Mouse (Mus musculus) heart, embryonic 10.5 days (tissue): Measurements from ENCODE around the gene Abtb2. TPM values are rescaled to one million over a fixed set of nuclear protein-coding genes. Genes with fewer than 3 reads are reported as not detected.

ENCODE experiments used
- DNase-seq: peaks from one replicate; pipeline ENCODE4 v3.0.0-alpha.2; 2017; ENCODE audit warnings: low spot score
- H3K27ac ChIP-seq: fragments of 300-500 bp; sonication (generic); 2 replicates; pipeline ENCODE4 v1.5.1; 2016; ENCODE audit warnings: mild to moderate bottlenecking
- H3K27me3 ChIP-seq: fragments of 300-500 bp; sonication (generic); 2 replicates; pipeline ENCODE4 v1.6.1; 2016; ENCODE audit warnings: mild to moderate bottlenecking; ENCODE audit not compliant: poor library complexity, insufficient read depth, severe bottlenecking
- H3K36me3 ChIP-seq: fragments of 300-500 bp; sonication (generic); 2 replicates; pipeline ENCODE4 v1.6.1; 2016; ENCODE audit warnings: mild to moderate bottlenecking, moderate library complexity
- H3K4me1 ChIP-seq: fragments of 300-500 bp; sonication (generic); 2 replicates; pipeline ENCODE4 v1.6.1; 2016; ENCODE audit warnings: mild to moderate bottlenecking
- H3K4me3 ChIP-seq: fragments of 300-500 bp; sonication (generic); 2 replicates; pipeline ENCODE4 v1.5.1; 2016; ENCODE audit warnings: mild to moderate bottlenecking, moderate library complexity
- H3K9me3 ChIP-seq: fragments of 300-500 bp; sonication (generic); 2 replicates; pipeline ENCODE4 v1.6.1; 2016; ENCODE audit warnings: mild to moderate bottlenecking, moderate library complexity
- WGBS: fragments of 180-500 bp; shearing (Covaris S2); methylation state at CpG from one replicate; pipeline ENCODE4 v1.1.7; 2016; 5-methylcytosine and 5-hydroxymethylcytosine counted together
- polyA plus RNA-seq: library from polyadenylated mRNA; unstranded; fragments of >200 nt; fragmentation: Nextera tagmentation; extraction: Ambion mirVana; gene quantifications from 2 replicates; pipeline ENCODE4 v1.2.1, GENCODE M21; 2016

Gene Abtb2
- polyA plus RNA-seq, 1 experiment from 2014 or later, result 19.0 TPM

DNA sequence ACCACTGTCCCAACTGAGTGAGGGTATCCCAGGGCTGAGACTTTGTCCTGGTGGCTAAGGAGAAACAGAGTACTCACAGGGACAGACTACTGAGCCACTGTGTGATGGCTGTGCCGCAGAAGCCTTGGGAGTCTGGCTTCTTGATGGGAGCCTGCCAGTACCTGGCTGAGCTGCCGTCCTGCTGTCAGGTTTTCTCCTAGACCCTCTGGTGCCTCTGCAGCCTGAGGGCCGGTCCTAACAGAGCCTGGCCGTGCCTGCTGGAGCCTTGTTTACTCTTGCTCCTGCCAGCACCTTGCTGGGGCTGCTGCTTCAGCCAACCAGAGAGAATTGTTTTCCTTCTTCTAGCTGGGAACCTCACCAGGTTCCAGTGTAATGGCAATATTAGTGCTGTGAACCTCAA is 148.3 kb downstream of the Abtb2 start:
- no peak overlapping the region for H3K4me3 ChIP-seq
- peaks cover 82% of the 10 kb centered on the region for H3K36me3 ChIP-seq
- H3K27ac ChIP-seq, result no peak overlapping the region; the same call in 1 of the 2 replicates
- WGBS, result 70% methylated on average over 4 of the region's 4 CpGs
- H3K9me3 ChIP-seq, result no peaks in the 10 kb centered on the region
- H3K4me1 ChIP-seq, result peaks cover 30% of the 10 kb centered on the region
- DNase-seq, result no peak
- no peaks in the 10 kb centered on the region for H3K27me3 ChIP-seq

DNA sequence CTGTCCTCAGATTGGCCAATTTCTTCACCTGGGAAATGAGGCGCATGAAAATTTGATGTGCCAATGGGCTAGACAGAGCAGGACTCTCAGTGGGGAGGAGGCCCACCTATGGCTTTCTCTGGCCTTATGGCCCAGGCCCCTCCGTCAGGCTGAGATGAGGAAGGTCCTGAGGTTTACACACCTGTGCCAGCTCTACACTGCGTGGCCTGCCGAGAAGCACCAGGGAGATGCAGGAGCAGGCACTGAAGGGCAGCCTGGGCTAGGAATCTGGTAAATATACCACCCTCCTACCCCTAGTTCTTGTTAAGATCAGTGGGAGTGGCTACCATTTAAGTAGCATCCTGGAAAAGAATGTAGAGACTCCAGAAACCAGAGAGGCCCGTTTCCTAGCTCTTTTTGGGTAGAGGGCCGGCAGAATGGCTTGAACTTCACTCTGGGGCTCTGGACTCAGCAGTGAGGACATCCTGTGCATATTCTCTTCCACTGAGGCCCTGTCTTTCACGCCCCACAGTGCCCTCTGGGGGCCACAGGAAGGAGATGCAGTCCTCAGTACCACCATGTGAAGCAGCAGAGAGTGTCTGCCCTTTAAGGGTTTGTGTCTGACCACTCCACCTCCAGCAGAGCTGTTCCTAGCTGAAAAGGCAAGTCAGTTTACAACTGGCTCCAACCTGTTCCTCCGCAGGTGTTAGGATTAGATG is 152.6 kb downstream of the Abtb2 start:
- peak; percentile 90 for DNase-seq
- H3K4me1 ChIP-seq, result peaks cover 23% of the 10 kb centered on the region
- no peak overlapping the region for H3K27ac ChIP-seq
- 64% methylated on average over 8 of the region's 8 CpGs for WGBS
- H3K27me3 ChIP-seq, result no peaks in the 10 kb centered on the region
- H3K4me3 ChIP-seq, result no peak overlapping the region
- H3K9me3 ChIP-seq, result no peaks in the 10 kb centered on the region
- peaks cover 75% of the 10 kb centered on the region for H3K36me3 ChIP-seq

DNA sequence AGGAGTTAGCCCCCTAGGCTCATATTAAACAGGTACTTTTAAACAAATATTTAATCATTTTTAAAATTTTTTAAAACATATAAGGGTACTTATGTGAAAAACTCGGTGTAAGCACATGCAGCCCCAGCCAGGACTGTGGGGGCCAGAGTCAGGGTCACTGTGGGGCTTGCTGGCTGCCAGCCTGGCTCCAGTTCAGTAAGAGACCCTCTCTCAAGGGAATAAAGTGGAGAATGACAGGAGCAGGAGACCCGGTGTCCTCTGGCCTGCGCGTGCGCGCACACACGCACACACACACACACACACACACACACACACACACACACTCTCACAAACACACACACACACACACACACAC is 153.2 kb downstream of the Abtb2 start:
- no peaks in the 10 kb centered on the region for H3K9me3 ChIP-seq
- no peak overlapping the region for H3K4me3 ChIP-seq
- H3K27me3 ChIP-seq, result no peaks in the 10 kb centered on the region
- peaks cover 23% of the 10 kb centered on the region for H3K4me1 ChIP-seq
- H3K36me3 ChIP-seq, result peaks cover 77% of the 10 kb centered on the region
- H3K27ac ChIP-seq, result no peak overlapping the region
- no peak for DNase-seq
- WGBS, result 93% methylated on average over 7 of the region's 7 CpGs

DNA sequence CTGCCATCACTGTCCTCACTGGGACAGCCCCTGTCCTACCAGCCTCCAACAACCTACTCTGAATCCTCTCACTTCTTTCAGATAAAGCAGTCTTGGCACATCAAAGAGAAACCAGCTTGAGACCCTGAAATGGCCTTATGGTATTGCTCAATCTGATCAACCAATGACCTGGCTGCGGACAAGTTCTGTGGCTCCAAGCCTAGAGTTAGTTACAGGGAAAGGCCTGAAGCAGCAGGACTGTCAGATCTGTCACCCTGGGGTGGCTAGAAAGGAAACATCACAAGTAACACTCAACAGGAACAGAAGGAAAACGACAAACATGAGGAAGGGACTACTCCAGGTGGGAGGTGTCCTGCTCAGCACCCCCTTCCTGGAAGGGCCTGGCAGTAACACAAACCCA is 158.4 kb downstream of the Abtb2 start:
- no peak overlapping the region for H3K27ac ChIP-seq
- H3K27me3 ChIP-seq, result no peaks in the 10 kb centered on the region
- DNase-seq, result no peak
- H3K4me1 ChIP-seq, result no peaks in the 10 kb centered on the region
- 80% methylated on average over 2 of the region's 2 CpGs for WGBS
- H3K4me3 ChIP-seq, result no peak overlapping the region
- no peaks in the 10 kb centered on the region for H3K9me3 ChIP-seq
- H3K36me3 ChIP-seq, result peaks cover 92% of the 10 kb centered on the region

DNA sequence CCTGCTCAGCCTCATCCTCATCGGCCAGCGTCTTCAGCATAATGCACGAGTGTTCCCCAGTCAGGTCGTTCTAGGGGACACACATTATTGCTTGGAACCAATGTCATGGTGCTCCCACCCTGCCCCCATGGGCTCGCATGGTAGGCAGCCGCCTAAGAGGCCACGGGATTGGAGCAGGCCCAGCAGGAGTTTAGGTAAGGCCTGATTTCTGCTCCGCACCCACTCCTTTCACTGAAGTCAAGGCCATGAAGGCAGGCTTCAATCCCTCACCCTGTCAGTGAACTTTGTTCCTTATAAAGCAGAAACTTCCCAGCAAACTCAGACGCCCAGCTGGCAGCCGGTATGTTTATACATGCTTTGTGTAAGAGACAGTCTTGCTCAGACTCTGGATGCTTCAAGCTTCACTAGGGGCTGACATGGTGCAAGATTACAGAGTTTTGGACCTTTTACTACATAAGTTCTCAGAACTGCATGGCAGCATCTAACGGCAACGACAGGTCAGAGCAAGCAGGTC is 162.0 kb downstream of the Abtb2 start:
- WGBS, result 87% methylated on average over 12 of the region's 12 CpGs
- H3K9me3 ChIP-seq, result no peaks in the 10 kb centered on the region
- H3K4me3 ChIP-seq, result no peak overlapping the region
- peaks cover 96% of the 10 kb centered on the region for H3K36me3 ChIP-seq
- H3K27ac ChIP-seq, result no peak overlapping the region
- no peaks in the 10 kb centered on the region for H3K4me1 ChIP-seq
- H3K27me3 ChIP-seq, result no peaks in the 10 kb centered on the region
- DNase-seq, result no peak

DNA sequence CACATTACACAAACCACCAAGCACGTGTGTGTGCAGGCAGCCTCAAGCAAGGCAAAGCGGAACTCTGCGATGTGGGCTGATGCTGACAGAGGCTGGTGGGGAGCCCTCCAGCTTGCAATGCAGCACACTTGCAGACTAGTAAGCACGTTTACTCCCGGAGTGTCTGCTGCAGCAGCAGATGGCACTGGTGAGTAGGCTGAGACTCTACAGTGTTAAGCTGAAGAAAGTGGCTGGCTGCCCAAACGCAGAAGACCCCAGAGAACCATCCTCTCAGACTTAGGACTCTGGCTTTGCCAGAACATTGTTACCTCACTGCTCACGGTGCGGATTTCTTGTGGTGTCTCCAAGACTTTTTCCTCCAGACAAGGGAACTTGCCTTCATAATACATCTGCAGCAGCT is 164.9 kb downstream of the Abtb2 start:
- H3K4me3 ChIP-seq, result no peak overlapping the region
- no peaks in the 10 kb centered on the region for H3K9me3 ChIP-seq
- no peaks in the 10 kb centered on the region for H3K4me1 ChIP-seq
- 85% methylated on average over 8 of the region's 8 CpGs for WGBS
- H3K27me3 ChIP-seq, result no peaks in the 10 kb centered on the region
- no peak for DNase-seq
- H3K27ac ChIP-seq, result no peak overlapping the region
- peaks cover 94% of the 10 kb centered on the region for H3K36me3 ChIP-seq

DNA sequence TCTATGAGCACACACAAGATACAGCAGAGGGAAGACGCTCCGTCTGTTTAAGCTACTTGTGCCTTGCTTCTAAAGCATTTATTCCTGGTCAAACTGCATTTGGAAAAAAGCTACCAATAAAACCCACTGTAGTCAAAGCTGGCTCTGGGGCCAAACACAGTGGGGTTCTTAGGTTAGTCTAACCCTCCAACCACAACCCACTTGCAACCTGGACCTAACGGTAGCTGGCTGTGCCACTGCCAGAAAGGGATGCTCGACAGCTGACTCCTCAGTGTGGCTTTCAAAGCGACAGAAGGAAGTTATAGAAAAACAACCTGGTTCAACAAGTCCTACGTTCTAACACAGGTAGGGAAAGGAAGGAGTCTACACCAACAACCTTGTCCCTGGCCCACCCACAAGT is 165.3 kb downstream of the Abtb2 start:
- no peak overlapping the region for H3K27ac ChIP-seq
- H3K9me3 ChIP-seq, result no peaks in the 10 kb centered on the region
- H3K4me1 ChIP-seq, result no peaks in the 10 kb centered on the region
- no peak for DNase-seq
- no peak overlapping the region for H3K4me3 ChIP-seq
- no peaks in the 10 kb centered on the region for H3K27me3 ChIP-seq
- peaks cover 94% of the 10 kb centered on the region for H3K36me3 ChIP-seq
- WGBS, result 94% methylated on average over 6 of the region's 6 CpGs

DNA sequence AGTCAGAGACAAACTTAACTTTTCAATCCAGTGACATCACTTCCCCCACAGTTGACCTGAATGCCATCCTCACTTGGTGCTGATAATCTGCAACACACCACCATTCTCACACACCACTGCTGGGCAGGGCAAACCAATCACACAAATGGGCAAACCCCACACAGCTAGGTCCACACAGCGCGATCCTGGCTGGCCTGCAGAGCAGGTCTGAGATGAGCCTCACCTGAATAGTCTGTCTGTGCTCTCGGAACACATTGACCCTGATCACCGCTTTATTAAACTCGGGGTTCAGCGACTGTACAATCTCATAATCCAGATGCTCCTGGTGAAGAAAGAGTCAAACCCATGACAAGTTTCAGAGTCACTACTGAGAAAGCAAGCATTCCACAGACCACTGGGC is 176.7 kb downstream of the Abtb2 start:
- Histone ChIP-seq H3K9me3 (no peaks in the 10 kb centered on the region), H3K27me3 (no peaks in the 10 kb centered on the region), H3K36me3 (peaks cover 59% of the 10 kb centered on the region), H3K4me3 (no peak overlapping the region), H3K27ac (no peak overlapping the region), H3K4me1 (no peaks in the 10 kb centered on the region)
- WGBS, result 94% methylated on average over 6 of the region's 6 CpGs
- DNase-seq, result no peak

DNA sequence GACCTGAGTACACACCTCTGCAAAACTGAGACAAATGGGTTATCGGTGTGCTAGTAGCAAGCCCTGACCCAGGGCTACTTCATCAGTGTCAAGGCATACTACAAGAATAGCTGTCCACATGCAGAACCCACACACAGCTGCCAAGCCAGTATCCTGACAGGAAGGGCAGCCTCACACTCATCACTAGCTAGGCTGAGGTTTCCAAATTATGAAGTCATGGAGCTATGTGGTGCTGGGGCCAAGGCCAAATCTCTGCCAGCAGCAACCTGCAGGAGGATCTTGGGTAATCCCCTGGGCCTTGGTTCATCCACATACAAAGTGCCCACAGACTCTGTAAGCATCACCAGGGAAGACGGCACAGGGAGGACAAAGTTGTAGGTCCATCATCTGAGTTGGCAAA is 177.4 kb downstream of the Abtb2 start:
- Histone ChIP-seq H3K27ac (no peak overlapping the region), H3K4me1 (no peaks in the 10 kb centered on the region), H3K4me3 (no peak overlapping the region), H3K36me3 (peaks cover 64% of the 10 kb centered on the region), H3K27me3 (no peaks in the 10 kb centered on the region), H3K9me3 (no peaks in the 10 kb centered on the region)
- 97% methylated on average over 2 of the region's 2 CpGs for WGBS
- no peak for DNase-seq

DNA sequence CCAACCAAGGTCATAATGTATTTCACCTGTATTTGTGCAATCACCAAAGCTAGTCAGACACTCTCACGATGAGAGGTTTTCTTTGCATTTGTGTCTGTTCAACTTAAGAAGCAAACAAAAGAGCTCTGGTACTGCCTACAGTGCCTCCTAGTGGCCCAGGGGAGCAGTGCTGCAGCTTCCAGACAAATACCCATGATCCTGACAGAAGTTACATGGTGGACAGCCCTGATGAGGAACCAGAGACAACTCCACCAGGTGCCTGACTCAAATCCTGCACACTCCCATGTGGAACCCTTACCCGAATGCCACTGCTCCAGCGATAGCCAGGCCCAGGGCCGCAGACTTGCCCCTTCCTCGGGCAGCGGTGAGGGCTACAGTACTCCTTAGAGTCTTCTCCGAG is 177.9 kb downstream of the Abtb2 start:
- no peaks in the 10 kb centered on the region for H3K9me3 ChIP-seq
- 83% methylated on average over 7 of the region's 7 CpGs for WGBS

DNA sequence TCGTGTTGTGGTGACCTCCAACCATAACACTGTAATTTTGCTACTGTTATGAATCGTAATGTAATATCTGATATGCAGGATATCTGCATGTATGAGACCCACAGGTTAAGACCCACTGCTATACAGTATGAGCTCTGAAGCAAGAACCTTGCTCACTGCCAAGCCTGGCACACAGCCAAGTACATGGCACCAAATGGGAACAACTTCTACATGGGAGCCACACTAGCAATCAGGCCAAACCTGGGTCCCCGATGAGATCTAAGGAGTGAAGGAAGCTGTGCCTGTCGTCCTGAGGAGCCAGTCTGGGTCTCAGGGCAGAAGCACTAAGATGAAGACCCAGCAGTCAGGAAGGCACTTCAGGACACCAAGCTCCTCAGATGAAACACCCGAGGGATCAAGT is 179.4 kb downstream of the Abtb2 start:
- DNase-seq, result peak; percentile 65
- no peaks in the 10 kb centered on the region for H3K9me3 ChIP-seq
- no peaks in the 10 kb centered on the region for H3K27me3 ChIP-seq
- WGBS, result 88% methylated on average over 5 of the region's 5 CpGs
- H3K4me1 ChIP-seq, result no peaks in the 10 kb centered on the region
- no peak overlapping the region for H3K4me3 ChIP-seq
- H3K36me3 ChIP-seq, result peaks cover 65% of the 10 kb centered on the region
- no peak overlapping the region for H3K27ac ChIP-seq

More for the DNA sequence above, 177.9 kb downstream of the Abtb2 start:
- peaks cover 63% of the 10 kb centered on the region for H3K36me3 ChIP-seq
- no peak overlapping the region for H3K27ac ChIP-seq
- no peaks in the 10 kb centered on the region for H3K27me3 ChIP-seq
- DNase-seq, result no peak
- H3K4me3 ChIP-seq, result no peak overlapping the region
- H3K4me1 ChIP-seq, result no peaks in the 10 kb centered on the region

DNA sequence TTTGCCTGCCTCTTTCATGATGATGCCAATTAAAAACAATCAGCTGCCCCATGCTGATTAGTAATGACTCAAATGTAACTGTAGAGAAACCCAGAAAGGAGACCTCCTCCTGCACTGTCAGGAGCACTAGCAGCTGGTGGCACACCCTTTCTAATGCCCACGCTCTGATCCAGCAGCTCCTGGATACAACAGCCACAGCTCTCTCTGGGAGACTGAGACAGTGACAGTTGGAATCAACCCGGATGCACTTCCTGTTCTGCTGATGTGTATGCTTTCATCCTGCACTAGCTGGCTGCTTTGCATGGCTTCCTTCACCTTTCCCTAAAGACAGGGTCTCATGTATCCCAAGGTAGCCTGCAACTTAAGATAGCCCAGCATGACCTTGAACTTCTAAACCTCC is 180.0 kb downstream of the Abtb2 start:
- 83% methylated on average over 2 of the region's 2 CpGs for WGBS

DNA sequence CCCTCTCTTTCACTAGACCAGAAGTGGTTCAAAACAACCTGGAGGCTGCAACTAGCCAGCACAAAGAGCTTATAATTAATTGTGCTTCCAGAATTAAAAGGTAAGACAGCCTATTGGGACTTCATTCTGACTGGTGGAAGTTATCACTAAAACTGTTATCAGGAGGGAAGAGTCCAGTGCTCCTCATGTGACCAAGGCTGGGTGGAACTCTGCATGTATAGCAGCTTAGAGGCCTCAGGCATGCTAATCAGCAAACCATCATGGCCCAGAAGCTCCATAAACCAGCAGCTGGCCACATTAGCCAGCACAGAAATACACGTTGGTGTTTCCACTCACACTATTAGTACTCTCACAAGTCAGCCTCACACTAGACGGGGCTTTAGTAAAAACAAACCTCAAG is 180.7 kb downstream of the Abtb2 start:
- no peaks in the 10 kb centered on the region for H3K27me3 ChIP-seq
- no peak for DNase-seq
- no peaks in the 10 kb centered on the region for H3K9me3 ChIP-seq
- H3K4me3 ChIP-seq, result no peak overlapping the region
- H3K27ac ChIP-seq, result no peak overlapping the region
- 85% methylated on average over 2 of the region's 2 CpGs for WGBS
- peaks cover 77% of the 10 kb centered on the region for H3K36me3 ChIP-seq
- no peaks in the 10 kb centered on the region for H3K4me1 ChIP-seq

More for the DNA sequence above, 180.0 kb downstream of the Abtb2 start:
- H3K27ac ChIP-seq, result no peak overlapping the region
- peaks cover 70% of the 10 kb centered on the region for H3K36me3 ChIP-seq
- H3K4me1 ChIP-seq, result no peaks in the 10 kb centered on the region
- no peaks in the 10 kb centered on the region for H3K9me3 ChIP-seq
- peak; percentile 63 for DNase-seq
- no peaks in the 10 kb centered on the region for H3K27me3 ChIP-seq
- no peak overlapping the region for H3K4me3 ChIP-seq

DNA sequence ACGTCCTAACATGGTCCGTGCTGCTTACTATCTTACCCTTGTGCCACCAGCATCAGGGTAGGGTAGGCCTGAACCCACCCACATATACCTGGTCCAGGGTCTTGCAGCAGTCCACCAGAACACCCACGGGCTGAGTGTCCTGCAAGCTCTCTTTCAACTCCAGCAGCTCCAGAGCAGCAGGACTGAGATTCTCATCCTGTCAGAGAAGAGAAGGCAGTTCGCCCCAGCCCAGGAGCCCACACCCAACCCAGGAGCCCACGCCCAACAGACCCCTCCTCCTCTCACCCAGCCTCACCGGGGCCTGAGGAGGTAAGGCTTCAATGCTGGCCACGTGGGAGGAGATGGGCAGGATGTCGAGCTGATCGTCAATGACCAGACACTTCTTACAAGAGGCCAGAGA is 181.8 kb downstream of the Abtb2 start:
- peaks cover 77% of the 10 kb centered on the region for H3K36me3 ChIP-seq
- no peaks in the 10 kb centered on the region for H3K4me1 ChIP-seq
- no peaks in the 10 kb centered on the region for H3K9me3 ChIP-seq
- DNase-seq, result peak; percentile 51
- no peak overlapping the region for H3K27ac ChIP-seq
- no peak overlapping the region for H3K4me3 ChIP-seq
- no peaks in the 10 kb centered on the region for H3K27me3 ChIP-seq
- 89% methylated on average over 9 of the region's 9 CpGs for WGBS
